Mouse (Mus musculus) T-helper 2 cell (primary cell): ENCODE data around the gene 1700013F07Rik.
"Not testable (repeated sequence)": the region's sequence is repeated elsewhere in the genome, so short reads cannot be mapped to it uniquely, and the experiment has no call there.

ENCODE experiments used
- in situ Hi-C: fragments of 300-600 bp; cut with MboI, MseI; formaldehyde crosslinking; loops from one replicate; pipeline ENCODE4 v1.15.1; 2025; ENCODE audit warnings: high pct_unique_total_duplicates

Gene 1700013F07Rik

GRCm38 (mm10) chr3:108542299-108542698 lies 8.3 kb downstream of the 1700013F07Rik start:
- in situ Hi-C loops: no loop called here

GRCm38 (mm10) chr3:108554111-108554561 lies 20.2 kb downstream of the 1700013F07Rik start:
- in situ Hi-C loops: no loop called here

GRCm38 (mm10) chr3:108554587-108555312 lies 20.8 kb downstream of the 1700013F07Rik start:
- in situ Hi-C loops: no loop called here

GRCm38 (mm10) chr3:108557888-108558287 lies 23.9 kb downstream of the 1700013F07Rik start:
- in situ Hi-C loops: no loop called here

- in situ Hi-C loops: no loop called here
These were observed 28.3 kb downstream of the 1700013F07Rik start, which contains the start of gene Tmem167b for GRCm38 (mm10) chr3:108562133-108562730. Gene Tmem167b, minus strand, starts transcription at chr3:108562466.

- in situ Hi-C loops: no loop called here
These were observed 28.9 kb downstream of the 1700013F07Rik start for GRCm38 (mm10) chr3:108562777-108563271.

GRCm38 (mm10) chr3:108563309-108563708 lies 29.4 kb downstream of the 1700013F07Rik start:
- in situ Hi-C loops: no loop called here

GRCm38 (mm10) chr3:108567990-108568877 lies 34.3 kb downstream of the 1700013F07Rik start:
- in situ Hi-C loops: no loop called here

GRCm38 (mm10) chr3:108569636-108570035 lies 35.7 kb downstream of the 1700013F07Rik start:
- in situ Hi-C loops: not testable (repeated sequence)

- in situ Hi-C loops: no loop called here
These were observed 36.9 kb downstream of the 1700013F07Rik start for GRCm38 (mm10) chr3:108570813-108571212.

- in situ Hi-C loops: no loop called here
These were observed 37.7 kb downstream of the 1700013F07Rik start, which contains the start of gene Taf13 for GRCm38 (mm10) chr3:108571443-108572294. Gene Taf13, plus strand, starts transcription at chr3:108571698.

- in situ Hi-C loops: no loop called here
These were observed 38.5 kb downstream of the 1700013F07Rik start for GRCm38 (mm10) chr3:108572309-108573010.

GRCm38 (mm10) chr3:108574018-108574417 lies 40.1 kb downstream of the 1700013F07Rik start:
- in situ Hi-C loops: no loop called here

- in situ Hi-C loops: no loop called here
These were observed 50.6 kb downstream of the 1700013F07Rik start for GRCm38 (mm10) chr3:108584580-108584979.

- in situ Hi-C loops: no loop called here
These were observed 54.5 kb downstream of the 1700013F07Rik start for GRCm38 (mm10) chr3:108588446-108588845.

GRCm38 (mm10) chr3:108590786-108591529 lies 57.0 kb downstream of the 1700013F07Rik start, which contains the start of gene Wdr47:
Gene Wdr47, plus strand, starts transcription at chr3:108591279.
- in situ Hi-C loops: no loop called here

GRCm38 (mm10) chr3:108591530-108592522 lies 57.9 kb downstream of the 1700013F07Rik start:
- in situ Hi-C loops: no loop called here
